Mouse (Mus musculus): ENCODE measurements around the gene Klrb1.

- TF ChIP-seq CTCF (conservative IDR thresholded peaks at IDR 0.05 in 1 of 2, IDR thresholded peaks at IDR 0.05 in 1 of 2; ENCODE audit: low read depth in 2 of 2, low read length in 2 of 2), result no peak
- no peak for TF ChIP-seq USF1 (IDR thresholded peaks at IDR 0.05; ENCODE audit: low read depth, low read length)
- TF ChIP-seq POLR2A (IDR thresholded peaks at IDR 0.05; ENCODE audit: low read depth, low read length), result no peak
- no peak for TF ChIP-seq JUND (conservative IDR thresholded peaks at IDR 0.05; ENCODE audit: low read depth, low read length)
- no peak for TF ChIP-seq MAFK (IDR thresholded peaks at IDR 0.05; ENCODE audit: insufficient replicate concordance, low read length)
- TF ChIP-seq SIN3A (IDR thresholded peaks at IDR 0.05; ENCODE audit: low read length), result no peak
- no peak for TF ChIP-seq GABPA (IDR thresholded peaks at IDR 0.05; ENCODE audit: insufficient replicate concordance, low read depth, low read length)
- no peak for TF ChIP-seq RAD21 (IDR thresholded peaks at IDR 0.05; ENCODE audit: low read depth, low read length)
- TF ChIP-seq MXI1 (IDR thresholded peaks at IDR 0.05; ENCODE audit: low read depth, low read length), result no peak
- TF ChIP-seq TCF12 (IDR thresholded peaks at IDR 0.05; ENCODE audit: low read depth, low read length), result no peak
- no peak for TF ChIP-seq ZKSCAN1 (IDR thresholded peaks at IDR 0.05; ENCODE audit: borderline replicate concordance, low read depth, low read length)
Observed at GRCm38 (mm10) chr6:128737445-128737844, 14.6 kb upstream of the Klrb1 start.

All from CH12.LX (cell line).